ENCODE assay signal across 18 mouse cellular contexts in the genomic region with DNA sequence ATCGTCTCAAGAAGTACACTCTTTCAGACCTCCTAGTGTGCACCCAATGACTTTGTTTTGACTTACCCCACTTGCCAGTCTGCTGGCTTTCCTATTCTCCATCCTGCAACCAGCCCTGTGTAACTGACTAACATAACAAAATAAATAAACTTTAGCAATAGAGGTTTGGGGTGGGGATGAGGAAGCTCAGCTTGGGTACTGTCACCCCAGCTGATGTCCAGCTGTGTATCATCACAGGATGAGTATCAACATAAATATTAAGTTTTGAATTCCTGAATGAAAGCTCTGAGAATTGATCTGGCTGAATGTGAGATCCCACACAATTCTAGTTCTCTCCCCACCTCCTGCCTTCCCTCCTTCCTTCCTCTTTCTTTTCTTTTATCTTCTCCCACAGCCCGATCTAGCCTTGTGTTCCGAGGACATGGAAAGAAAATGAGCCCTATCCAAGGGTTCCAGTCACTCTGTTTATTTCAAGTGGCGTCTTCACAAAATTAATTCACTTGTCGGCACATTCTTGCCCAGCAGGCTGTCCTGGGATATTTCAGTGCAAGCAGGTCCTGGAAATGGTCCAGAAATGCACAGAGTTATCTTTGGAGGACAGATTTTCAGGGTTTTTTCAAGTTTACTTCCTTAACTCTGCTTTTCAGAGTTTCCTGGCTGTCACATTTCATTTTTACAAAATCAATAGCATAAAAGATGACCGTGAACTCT. TPM values are rescaled to one million over a fixed set of nuclear protein-coding genes. Genes with fewer than 3 reads are reported as not detected.
DNase-seq lines count a peak whose midpoint lies in the region; ATAC-seq and TF ChIP-seq lines count a peak whose summit lies in the region.
"Had no signal": no experiment of that assay in that cellular context is flagged by ENCODE, and none has a peak within 500 bp of the region (broad histone marks: within the 10 kb centered on the region; RNA-seq: fewer than 3 reads in every experiment).

No protein-coding gene starts in this region.

- no peak overlapping the region for H3K4me3 ChIP-seq in heart, embryonic 13.5 days
- H3K4me3 ChIP-seq in lung, embryonic 14.5 days (ENCODE audit: low read depth, low read length) = no peak overlapping the region
- H3K4me3 ChIP-seq in neural tube, embryonic 15.5 days (replicated peaks) = no peak overlapping the region
- H3K4me3 ChIP-seq: forebrain, embryonic 12.5 days; hindbrain, embryonic 15.5 days; limb, embryonic 12.5 days; midbrain, embryonic 12.5 days; neural tube, embryonic 12.5 days had no signal

- no peaks in the 10 kb centered on the region for H3K36me3 ChIP-seq in heart, embryonic 13.5 days
- no peaks in the 10 kb centered on the region for H3K36me3 ChIP-seq in lung, embryonic 14.5 days (ENCODE audit: insufficient read depth)
- no peaks in the 10 kb centered on the region for H3K36me3 ChIP-seq in neural tube, embryonic 15.5 days
- H3K36me3 ChIP-seq: forebrain, embryonic 12.5 days; hindbrain, embryonic 15.5 days; limb, embryonic 12.5 days; midbrain, embryonic 12.5 days; neural tube, embryonic 12.5 days had no signal

- H3K27me3 ChIP-seq in heart, embryonic 13.5 days (replicated peaks) = peaks cover 28% of the 10 kb centered on the region
- H3K27me3 ChIP-seq in lung, embryonic 14.5 days (ENCODE audit: insufficient read depth, low read length) = 0 out of 2 replicates have a peak, but pooled peaks cover under 1% of the 10 kb centered on the region
- H3K27me3 ChIP-seq in neural tube, embryonic 15.5 days (replicated peaks) = peaks cover 12% of the 10 kb centered on the region

- TF ChIP-seq POLR2A in brain, embryonic 14.5 days (IDR thresholded peaks at IDR 0.05; ENCODE audit: borderline replicate concordance, extremely low read depth, insufficient read depth, insufficient read length, poor library complexity, severe bottlenecking) = no peak

- peaks cover 11% of the 10 kb centered on the region for H3K4me1 ChIP-seq in heart, embryonic 13.5 days
- H3K4me1 ChIP-seq in lung, embryonic 14.5 days (ENCODE audit: insufficient read depth) = 0 out of 2 replicates have a peak, but pooled peaks cover 2% of the 10 kb centered on the region
- H3K4me1 ChIP-seq in neural tube, embryonic 15.5 days = no peaks in the 10 kb centered on the region
- H3K4me1 ChIP-seq: forebrain, embryonic 12.5 days; limb, embryonic 12.5 days; neural tube, embryonic 12.5 days had no signal

- DNase-seq in heart, adult 11 months = no peak
- peak; percentile 85 for DNase-seq in lung, embryonic 14.5 days
- no peak for DNase-seq in lung, postnatal 25 days (ENCODE audit: low spot score)
- DNase-seq in MEL-GATA-1-ER (ENCODE audit: extremely low read depth, low read depth) = peak; percentile 21
- DNase-seq in brain, embryonic 14.5 days (ENCODE audit: low read depth) = peak; percentile 16
- DNase-seq: B cell, adult 2 months; cerebellum, adult 9-11 months; kidney, adult 2 months; kidney, postnatal 10 days had no signal

- no peak overlapping the region for H3K9ac ChIP-seq in heart, embryonic 13.5 days
- H3K9ac ChIP-seq in lung, embryonic 14.5 days = no peak overlapping the region
- H3K9ac ChIP-seq in neural tube, embryonic 15.5 days (replicated peaks) = no peak overlapping the region
- H3K9ac ChIP-seq: forebrain, embryonic 12.5 days; hindbrain, embryonic 15.5 days; limb, embryonic 12.5 days; liver, embryonic 14.5 days; midbrain, embryonic 12.5 days; neural tube, embryonic 12.5 days had no signal

- ATAC-seq in heart, embryonic 13.5 days (ENCODE audit: extremely low read depth, insufficient number of reproducible peaks, low FRiP score, low TSS enrichment) = no peak
- peak; percentile 82; the same call in 1 of the 2 replicates for ATAC-seq in lung, embryonic 14.5 days (ENCODE audit: insufficient read depth)
- no peak for ATAC-seq in neural tube, embryonic 15.5 days (ENCODE audit: low FRiP score)
- ATAC-seq: Patski had no signal

- H3K4me2 ChIP-seq in heart, embryonic 13.5 days = peak overlapping the region; percentile 25; the same call in 1 of the 2 replicates
- no peak overlapping the region for H3K4me2 ChIP-seq in lung, embryonic 14.5 days
- H3K4me2 ChIP-seq in neural tube, embryonic 15.5 days = no peak overlapping the region
- H3K4me2 ChIP-seq: forebrain, embryonic 12.5 days; hindbrain, embryonic 15.5 days; limb, embryonic 12.5 days; midbrain, embryonic 12.5 days; neural tube, embryonic 12.5 days had no signal

- no peak for TF ChIP-seq CTCF in lung, embryonic 14.5 days (IDR thresholded peaks at IDR 0.05; ENCODE audit: low read depth)
- no peak for TF ChIP-seq CTCF in brain, embryonic 14.5 days (IDR thresholded peaks at IDR 0.05; ENCODE audit: borderline replicate concordance, extremely low read depth, insufficient read depth, insufficient read length)

- H3K27ac ChIP-seq in heart, embryonic 13.5 days (replicated peaks) = peak overlapping the region; percentile 33; the same call in 1 of the 2 replicates
- H3K27ac ChIP-seq in lung, embryonic 14.5 days (ENCODE audit: low read depth) = no peak overlapping the region; the same call in 1 of the 2 replicates
- no peak overlapping the region for H3K27ac ChIP-seq in neural tube, embryonic 15.5 days (replicated peaks)
- H3K27ac ChIP-seq: forebrain, embryonic 12.5 days; hindbrain, embryonic 15.5 days; limb, embryonic 12.5 days; liver, embryonic 14.5 days; midbrain, embryonic 12.5 days; neural tube, embryonic 12.5 days had no signal

- H3K9me3 ChIP-seq in heart, embryonic 13.5 days = no peaks in the 10 kb centered on the region
- H3K9me3 ChIP-seq in lung, embryonic 14.5 days (ENCODE audit: low read depth, low read length) = no peaks in the 10 kb centered on the region
- H3K9me3 ChIP-seq in neural tube, embryonic 15.5 days (replicated peaks) = no peaks in the 10 kb centered on the region
- H3K9me3 ChIP-seq: forebrain, embryonic 12.5 days; hindbrain, embryonic 15.5 days; limb, embryonic 12.5 days; midbrain, embryonic 12.5 days; neural tube, embryonic 12.5 days had no signal

- WGBS in heart, embryonic 13.5 days = 18% methylated on average over 6 of the region's 6 CpGs
- WGBS in lung, embryonic 14.5 days = 19% methylated on average over 6 of the region's 6 CpGs
- 67% methylated on average over 6 of the region's 6 CpGs for WGBS in neural tube, embryonic 15.5 days

RNA-seq across cellular contexts. Expression of a gene that starts 5.6 kb away (rescaled TPM):
- 5.2 and 5.4 TPM in 2 replicates for polyA plus RNA-seq in heart, embryonic 13.5 days (2015; fragmentation: Nextera tagmentation; extraction: Ambion mirVana)
- 4.9 and 5.1 TPM in 2 replicates for polyA plus RNA-seq in lung, embryonic 14.5 days (2014; fragmentation: Nextera tagmentation; extraction: Ambion mirVana)
- 2.0 and 5.0 TPM in 2 replicates for polyA plus RNA-seq in brain, embryonic 14.5 days (2012; rRNA removed)
- 8.6 and 9.0 TPM in 2 replicates for polyA plus RNA-seq in neural tube, embryonic 15.5 days (2015; fragmentation: Nextera tagmentation; extraction: Ambion mirVana)
- polyA plus RNA-seq: Patski had no signal

Comparison
In these comparisons a context has a peak if more than half of its experiments do, and no peak if none do; other contexts are left out.
1. DNase-seq: peak in lung, embryonic 14.5 days (single experiment), MEL-GATA-1-ER (single experiment) and brain, embryonic 14.5 days (single experiment); none in heart, adult 11 months (single experiment) and lung, postnatal 25 days (single experiment).